Mouse (Mus musculus): ENCODE measurements around the gene Nck2. TPM values are rescaled to one million over a fixed set of nuclear protein-coding genes. Genes with fewer than 3 reads are reported as not detected.

The Nck2 gene
- total and polyA plus RNA-seq, 3 experiments, result 11.7 to 15.3 (median 11.9) TPM

- 77% methylated on average over 11 of the region's 11 CpGs for WGBS
- TF ChIP-seq CTCF (IDR thresholded peaks at IDR 0.05), result no peak
- TF ChIP-seq POLR2A (IDR thresholded peaks at IDR 0.05; ENCODE audit: insufficient read depth, low read depth, low read length), result no peak
- TF ChIP-seq EP300 (IDR thresholded peaks at IDR 0.05; ENCODE audit: insufficient read depth, low read depth, low read length), result no peak
- no peak for DNase-seq
- no peak overlapping the region for H3K9ac ChIP-seq (ENCODE audit: low read depth, low read length)
- intact Hi-C loops (cut with DNase I), result no loop called here
- H3K4me3 ChIP-seq, result no peak overlapping the region
- H3K27ac ChIP-seq, result no peak overlapping the region
- H3K27me3 ChIP-seq (ENCODE audit: control insufficient read depth, insufficient read depth, low read length), result no peaks in the 10 kb centered on the region
- H3K79me2 ChIP-seq (replicated peaks; ENCODE audit: control insufficient read depth, insufficient read depth, low read length), result peaks cover 10% of the 10 kb centered on the region
- peaks cover 6% of the 10 kb centered on the region for H3K36me3 ChIP-seq (ENCODE audit: control insufficient read depth, insufficient read depth, low read length)
- peaks cover 27% of the 10 kb centered on the region for H3K4me1 ChIP-seq (ENCODE audit: control insufficient read depth, insufficient read depth, low read length)
These were observed 19.7 kb downstream of the Nck2 start for GRCm38 (mm10) chr1:43463941-43464682.

- Histone ChIP-seq H3K27me3 (ENCODE audit: control insufficient read depth, insufficient read depth, low read length) (no peaks in the 10 kb centered on the region), H3K4me3 (no peak overlapping the region), H3K79me2 (replicated peaks; ENCODE audit: control insufficient read depth, insufficient read depth, low read length) (peaks cover 8% of the 10 kb centered on the region), H3K9ac (ENCODE audit: low read depth, low read length) (no peak overlapping the region), H3K36me3 (ENCODE audit: control insufficient read depth, insufficient read depth, low read length) (peaks cover 6% of the 10 kb centered on the region), H3K27ac (no peak overlapping the region), H3K4me1 (ENCODE audit: control insufficient read depth, insufficient read depth, low read length) (peaks cover 29% of the 10 kb centered on the region)
- intact Hi-C loops (cut with DNase I), result loop anchor here (5.0 kb wide), 1 partner anchor 67 kb away; no protein-coding TSS in a partner anchor
- DNase-seq, result no peak
- TF ChIP-seq CTCF (IDR thresholded peaks at IDR 0.05) (no peak), POLR2A (IDR thresholded peaks at IDR 0.05; ENCODE audit: insufficient read depth, low read depth, low read length) (no peak), EP300 (IDR thresholded peaks at IDR 0.05; ENCODE audit: insufficient read depth, low read depth, low read length) (no peak)
These were observed 20.6 kb downstream of the Nck2 start for GRCm38 (mm10) chr1:43464976-43465375.

- 63% methylated on average over 9 of the region's 9 CpGs for WGBS
- Histone ChIP-seq H3K9ac (ENCODE audit: low read depth, low read length) (no peak overlapping the region), H3K36me3 (ENCODE audit: control insufficient read depth, insufficient read depth, low read length) (peaks cover 6% of the 10 kb centered on the region), H3K79me2 (replicated peaks; ENCODE audit: control insufficient read depth, insufficient read depth, low read length) (peaks cover 7% of the 10 kb centered on the region), H3K4me1 (ENCODE audit: control insufficient read depth, insufficient read depth, low read length) (peaks cover 29% of the 10 kb centered on the region), H3K4me3 (no peak overlapping the region), H3K27ac (no peak overlapping the region), H3K27me3 (ENCODE audit: control insufficient read depth, insufficient read depth, low read length) (no peaks in the 10 kb centered on the region)
- intact Hi-C loops (cut with DNase I), result loop anchor here (5.0 kb wide), 1 partner anchor 66 kb away; no protein-coding TSS in a partner anchor
- TF ChIP-seq POLR2A (IDR thresholded peaks at IDR 0.05; ENCODE audit: insufficient read depth, low read depth, low read length) (no peak), EP300 (IDR thresholded peaks at IDR 0.05; ENCODE audit: insufficient read depth, low read depth, low read length) (no peak), CTCF (IDR thresholded peaks at IDR 0.05) (no peak)
- DNase-seq, result no peak
These were observed 21.7 kb downstream of the Nck2 start for GRCm38 (mm10) chr1:43465957-43466624.

GRCm38 (mm10) chr1:43467656-43468055 is 23.3 kb downstream of the Nck2 start:
- peaks cover 36% of the 10 kb centered on the region for H3K4me1 ChIP-seq (ENCODE audit: control insufficient read depth, insufficient read depth, low read length)
- TF ChIP-seq POLR2A (IDR thresholded peaks at IDR 0.05; ENCODE audit: insufficient read depth, low read depth, low read length), result no peak
- TF ChIP-seq CTCF (IDR thresholded peaks at IDR 0.05), result no peak
- no peak for TF ChIP-seq EP300 (IDR thresholded peaks at IDR 0.05; ENCODE audit: insufficient read depth, low read depth, low read length)
- H3K36me3 ChIP-seq (ENCODE audit: control insufficient read depth, insufficient read depth, low read length), result peaks cover 6% of the 10 kb centered on the region
- 0 out of 2 replicates have a peak overlapping the region, but pooled peaks have one; percentile 12 for H3K27ac ChIP-seq
- peak in 1 of 2 experiments; percentile 54 for DNase-seq
- H3K4me3 ChIP-seq, result no peak overlapping the region
- no peaks in the 10 kb centered on the region for H3K27me3 ChIP-seq (ENCODE audit: control insufficient read depth, insufficient read depth, low read length)
- H3K9ac ChIP-seq (ENCODE audit: low read depth, low read length), result no peak overlapping the region
- peaks cover 8% of the 10 kb centered on the region for H3K79me2 ChIP-seq (replicated peaks; ENCODE audit: control insufficient read depth, insufficient read depth, low read length)
- intact Hi-C loops (cut with DNase I), result loop anchor here (5.0 kb wide), 1 partner anchor 65 kb away; no protein-coding TSS in a partner anchor
- WGBS, result 36% methylated on average over 8 of the region's 8 CpGs

GRCm38 (mm10) chr1:43468207-43468606 is 23.8 kb downstream of the Nck2 start:
- intact Hi-C loops (cut with DNase I), result loop anchor here (5.0 kb wide), 1 partner anchor 64 kb away; no protein-coding TSS in a partner anchor
- Histone ChIP-seq H3K79me2 (replicated peaks; ENCODE audit: control insufficient read depth, insufficient read depth, low read length) (peaks cover 8% of the 10 kb centered on the region), H3K4me1 (ENCODE audit: control insufficient read depth, insufficient read depth, low read length) (peaks cover 33% of the 10 kb centered on the region), H3K9ac (ENCODE audit: low read depth, low read length) (no peak overlapping the region), H3K4me3 (no peak overlapping the region), H3K27ac (peak overlapping the region; percentile 15; the same call in 1 of the 2 replicates), H3K36me3 (ENCODE audit: control insufficient read depth, insufficient read depth, low read length) (peaks cover 4% of the 10 kb centered on the region), H3K27me3 (ENCODE audit: control insufficient read depth, insufficient read depth, low read length) (no peaks in the 10 kb centered on the region)
- 43% methylated on average over 7 of the region's 7 CpGs for WGBS
- TF ChIP-seq EP300 (IDR thresholded peaks at IDR 0.05; ENCODE audit: insufficient read depth, low read depth, low read length) (no peak), CTCF (IDR thresholded peaks at IDR 0.05) (no peak), POLR2A (IDR thresholded peaks at IDR 0.05; ENCODE audit: insufficient read depth, low read depth, low read length) (no peak)
- no peak for DNase-seq

All from heart, adult 2 months (tissue).